Mouse (Mus musculus) lung, embryonic 15.5 days (tissue): ENCODE results near the gene Larp1b. TPM values are rescaled to one million over a fixed set of nuclear protein-coding genes. Genes with fewer than 3 reads are reported as not detected.

Experiments used
- ATAC-seq: fragments of 200-750 bp; cut with Nextera tagmentation; 2 replicates; pipeline ENCODE4 v1.8.0; 2017; ENCODE audit warnings: moderate number of reproducible peaks, borderline replicate concordance; ENCODE audit not compliant: low FRiP score, low TSS enrichment; ENCODE audit errors: extremely low read depth
- H3K27ac ChIP-seq: fragments of 300-500 bp; sonication (generic); 2 replicates; pipeline ENCODE4 v1.5.1; 2015; ENCODE audit warnings: moderate library complexity, mild to moderate bottlenecking, inconsistent platforms
- H3K27me3 ChIP-seq: fragments of 300-500 bp; sonication (generic); 2 replicates; pipeline ENCODE4 v1.6.1; 2015; ENCODE audit warnings: inconsistent platforms
- H3K36me3 ChIP-seq: fragments of 300-500 bp; sonication (generic); 2 replicates; pipeline ENCODE4 v1.6.1; 2015; ENCODE audit warnings: inconsistent platforms
- H3K4me1 ChIP-seq: fragments of 300-500 bp; sonication (generic); 2 replicates; pipeline ENCODE4 v1.6.1; 2015; ENCODE audit warnings: inconsistent platforms
- H3K4me2 ChIP-seq: fragments of 300-500 bp; sonication (generic); 2 replicates; pipeline ENCODE4 v1.6.1; 2015; ENCODE audit warnings: inconsistent platforms, mild to moderate bottlenecking, moderate library complexity
- H3K4me3 ChIP-seq: fragments of 300-500 bp; sonication (generic); 2 replicates; pipeline ENCODE4 v1.5.1; 2015; ENCODE audit warnings: mild to moderate bottlenecking, inconsistent platforms
- H3K9ac ChIP-seq: fragments of 300-500 bp; sonication (generic); 2 replicates; pipeline ENCODE4 v1.6.1; 2015; ENCODE audit warnings: inconsistent platforms
- H3K9me3 ChIP-seq: fragments of 300-500 bp; sonication (generic); 2 replicates; pipeline ENCODE4 v1.6.1; 2016; ENCODE audit warnings: inconsistent platforms
- WGBS: fragments of 180-500 bp; shearing (Covaris S2); methylation state at CpG from one replicate; pipeline ENCODE4 v1.1.7; 2015; 5-methylcytosine and 5-hydroxymethylcytosine counted together
- polyA plus RNA-seq: library from polyadenylated mRNA; unstranded; fragments of >200 nt; fragmentation: Nextera tagmentation; extraction: Ambion mirVana; gene quantifications from 2 replicates; pipeline ENCODE4 v1.2.1, GENCODE M21; 2015

Larp1b gene
- polyA plus RNA-seq, 1 experiment from 2014 or later, result 3.4 TPM

DNA sequence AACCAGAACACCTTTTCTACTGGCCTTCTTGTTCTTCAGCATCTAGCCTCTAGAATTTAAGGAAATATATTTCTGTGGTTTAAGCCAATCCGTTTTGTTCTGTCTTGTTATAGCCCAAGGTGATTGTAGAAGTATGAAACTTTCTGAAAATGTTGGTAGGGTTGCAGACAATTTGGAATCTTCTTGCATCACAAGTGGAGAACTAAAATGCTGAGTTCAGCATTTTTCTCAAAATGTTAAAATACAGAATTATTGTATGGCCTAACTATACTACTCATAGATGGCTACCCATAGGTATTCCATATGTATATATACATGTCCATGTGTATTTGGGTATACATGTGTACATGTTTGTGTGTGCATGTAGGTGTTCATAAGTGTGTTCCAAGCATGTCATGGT, 81.1 kb downstream of the Larp1b start:
- no peaks in the 10 kb centered on the region for H3K9me3 ChIP-seq
- H3K9ac ChIP-seq, result no peak overlapping the region
- no peaks in the 10 kb centered on the region for H3K36me3 ChIP-seq
- H3K4me3 ChIP-seq, result no peak overlapping the region
- H3K27ac ChIP-seq, result no peak overlapping the region
- H3K27me3 ChIP-seq, result no peaks in the 10 kb centered on the region
- no peak overlapping the region for H3K4me2 ChIP-seq
- 84% methylated on average over 1 of the region's 1 CpGs for WGBS
- H3K4me1 ChIP-seq, result no peaks in the 10 kb centered on the region
- no peak for ATAC-seq

- WGBS, result 65% methylated on average over 12 of the region's 12 CpGs
- Histone ChIP-seq H3K4me3 (no peak overlapping the region), H3K9me3 (no peaks in the 10 kb centered on the region), H3K4me1 (no peaks in the 10 kb centered on the region), H3K27me3 (no peaks in the 10 kb centered on the region), H3K9ac (no peak overlapping the region), H3K27ac (no peak overlapping the region), H3K4me2 (no peak overlapping the region), H3K36me3 (no peaks in the 10 kb centered on the region)
- no peak for ATAC-seq
Observed at GRCm38 (mm10) chr3:41031286-41032210, 81.9 kb downstream of the Larp1b start.

GRCm38 (mm10) chr3:41038297-41038916, 88.8 kb downstream of the Larp1b start:
- Histone ChIP-seq H3K36me3 (no peaks in the 10 kb centered on the region), H3K4me2 (no peak overlapping the region), H3K9ac (no peak overlapping the region), H3K27me3 (no peaks in the 10 kb centered on the region), H3K9me3 (no peaks in the 10 kb centered on the region), H3K4me1 (no peaks in the 10 kb centered on the region), H3K4me3 (no peak overlapping the region), H3K27ac (no peak overlapping the region)
- ATAC-seq, result no peak
- 80% methylated on average over 5 of the region's 5 CpGs for WGBS

DNA sequence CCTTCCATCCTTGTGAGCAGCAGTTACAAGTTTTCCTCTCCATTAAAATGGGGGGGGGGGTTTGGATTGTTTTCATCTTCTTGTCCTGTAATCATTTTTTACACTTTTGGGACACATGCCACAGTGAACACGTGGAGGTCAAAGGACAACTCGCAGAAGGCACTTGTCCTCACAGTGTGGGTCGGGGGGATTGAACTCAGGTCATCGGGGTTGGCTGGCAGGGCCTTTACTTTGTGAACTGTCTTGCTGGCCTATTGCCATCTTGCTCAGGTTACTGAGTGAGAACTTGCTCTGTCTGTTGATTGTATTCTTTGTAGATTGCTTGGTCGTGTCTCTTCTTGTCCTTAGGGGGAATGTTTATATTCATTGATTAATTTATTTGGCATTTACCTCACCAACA, 91.6 kb downstream of the Larp1b start:
- ATAC-seq, result no peak
- 46% methylated on average over 5 of the region's 5 CpGs for WGBS

DNA sequence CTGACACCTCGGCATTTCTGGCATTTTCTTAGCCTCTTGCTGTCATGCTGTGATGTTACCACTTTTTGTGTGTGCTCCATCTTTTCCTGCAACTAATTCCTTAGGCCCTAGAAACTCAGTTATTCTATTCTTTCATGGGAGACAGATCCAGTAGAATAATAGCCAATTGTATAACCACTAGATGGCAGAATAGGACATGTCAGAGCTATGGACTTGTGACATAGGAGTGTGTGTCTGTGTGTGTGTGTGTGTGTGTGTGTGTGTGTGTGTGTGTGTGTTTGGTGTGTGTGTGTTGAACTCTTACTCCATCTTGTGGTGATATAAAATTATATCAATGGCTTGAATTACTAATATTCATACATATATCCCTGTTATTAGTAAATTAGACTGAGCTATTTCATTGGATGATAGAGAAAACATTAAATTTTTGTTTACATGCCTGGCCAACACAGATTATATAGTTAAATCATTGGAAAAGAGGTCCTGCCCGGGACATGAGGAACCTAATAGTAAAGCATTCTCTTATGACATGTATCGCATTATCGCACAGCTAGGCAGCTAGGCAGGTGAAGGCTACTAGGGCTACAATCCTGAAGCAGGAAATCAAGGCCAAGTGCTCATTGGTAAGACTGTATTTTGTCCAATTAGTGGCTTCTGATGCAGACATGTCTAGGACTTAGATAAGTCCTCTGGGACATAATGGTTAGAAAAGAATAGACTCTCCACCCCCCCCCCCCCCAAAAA, 92.7 kb downstream of the Larp1b start:
- no peaks in the 10 kb centered on the region for H3K4me1 ChIP-seq
- 76% methylated on average over 4 of the region's 4 CpGs for WGBS
- H3K4me3 ChIP-seq, result no peak overlapping the region
- no peaks in the 10 kb centered on the region for H3K36me3 ChIP-seq
- no peak for ATAC-seq
- no peak overlapping the region for H3K4me2 ChIP-seq
- H3K27ac ChIP-seq, result no peak overlapping the region
- H3K9ac ChIP-seq, result no peak overlapping the region
- no peaks in the 10 kb centered on the region for H3K9me3 ChIP-seq
- H3K27me3 ChIP-seq, result no peaks in the 10 kb centered on the region

More for the DNA sequence above, 91.6 kb downstream of the Larp1b start:
- no peak overlapping the region for H3K4me3 ChIP-seq
- H3K27me3 ChIP-seq, result no peaks in the 10 kb centered on the region
- no peaks in the 10 kb centered on the region for H3K4me1 ChIP-seq
- H3K9me3 ChIP-seq, result no peaks in the 10 kb centered on the region
- H3K36me3 ChIP-seq, result no peaks in the 10 kb centered on the region
- no peak overlapping the region for H3K9ac ChIP-seq
- H3K4me2 ChIP-seq, result no peak overlapping the region
- H3K27ac ChIP-seq, result no peak overlapping the region

DNA sequence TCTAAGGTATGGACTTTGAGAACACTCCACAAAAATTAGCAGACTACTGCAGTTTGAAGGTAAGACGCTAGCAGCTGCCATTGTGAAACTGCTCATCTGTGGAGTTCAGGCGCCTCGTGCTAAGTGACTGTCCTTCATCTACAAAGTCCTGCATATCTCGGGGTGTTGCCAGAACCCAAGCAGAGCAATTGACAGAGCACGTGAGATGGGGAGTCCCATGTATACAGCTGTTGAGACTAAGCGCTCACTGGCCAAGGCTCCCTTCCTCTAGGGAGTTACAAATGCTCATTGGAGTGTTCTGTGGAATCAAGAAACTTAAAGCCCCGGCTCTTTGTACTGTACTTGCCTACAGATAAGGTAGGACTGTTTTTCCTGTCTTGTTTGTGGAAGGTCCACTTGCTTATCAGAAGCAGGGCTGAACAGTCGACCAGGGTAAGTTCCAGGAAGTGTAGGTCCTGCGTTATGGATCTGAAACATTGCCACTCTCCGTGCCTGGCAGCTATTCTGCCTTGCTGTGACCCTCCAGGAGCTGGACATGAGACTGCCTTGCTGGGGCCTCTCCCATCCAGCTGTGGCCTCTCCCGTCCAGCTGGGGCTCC, 94.2 kb downstream of the Larp1b start:
- H3K4me1 ChIP-seq, result no peaks in the 10 kb centered on the region
- no peak for ATAC-seq
- no peak overlapping the region for H3K27ac ChIP-seq
- H3K9ac ChIP-seq, result no peak overlapping the region
- H3K4me3 ChIP-seq, result no peak overlapping the region
- no peaks in the 10 kb centered on the region for H3K9me3 ChIP-seq
- no peaks in the 10 kb centered on the region for H3K27me3 ChIP-seq
- no peak overlapping the region for H3K4me2 ChIP-seq
- 53% methylated on average over 11 of the region's 11 CpGs for WGBS
- H3K36me3 ChIP-seq, result no peaks in the 10 kb centered on the region

GRCm38 (mm10) chr3:41047838-41048237, 98.2 kb downstream of the Larp1b start:
- H3K4me1 ChIP-seq, result no peaks in the 10 kb centered on the region
- ATAC-seq, result no peak
- H3K27me3 ChIP-seq, result no peaks in the 10 kb centered on the region
- H3K27ac ChIP-seq, result no peak overlapping the region
- H3K9me3 ChIP-seq, result no peaks in the 10 kb centered on the region
- H3K36me3 ChIP-seq, result no peaks in the 10 kb centered on the region
- H3K4me3 ChIP-seq, result no peak overlapping the region
- no peak overlapping the region for H3K4me2 ChIP-seq
- 80% methylated on average over 6 of the region's 6 CpGs for WGBS
- no peak overlapping the region for H3K9ac ChIP-seq

- ATAC-seq, result no peak
Observed at GRCm38 (mm10) chr3:41053334-41053733, 103.7 kb downstream of the Larp1b start.

GRCm38 (mm10) chr3:41058395-41058794, 108.8 kb downstream of the Larp1b start:
- 56% methylated on average over 2 of the region's 2 CpGs for WGBS
- no peak overlapping the region for H3K4me2 ChIP-seq
- no peaks in the 10 kb centered on the region for H3K4me1 ChIP-seq
- ATAC-seq, result peak; percentile 64; the same call in 1 of the 2 replicates
- H3K9ac ChIP-seq, result no peak overlapping the region
- no peaks in the 10 kb centered on the region for H3K27me3 ChIP-seq
- H3K9me3 ChIP-seq, result no peaks in the 10 kb centered on the region
- H3K4me3 ChIP-seq, result no peak overlapping the region
- H3K36me3 ChIP-seq, result no peaks in the 10 kb centered on the region
- H3K27ac ChIP-seq, result no peak overlapping the region

More at GRCm38 (mm10) chr3:41053334-41053733, 103.7 kb downstream of the Larp1b start:
- no peaks in the 10 kb centered on the region for H3K9me3 ChIP-seq
- no peak overlapping the region for H3K4me3 ChIP-seq
- H3K36me3 ChIP-seq, result no peaks in the 10 kb centered on the region
- no peaks in the 10 kb centered on the region for H3K27me3 ChIP-seq
- no peaks in the 10 kb centered on the region for H3K4me1 ChIP-seq
- no peak overlapping the region for H3K4me2 ChIP-seq
- H3K27ac ChIP-seq, result no peak overlapping the region
- H3K9ac ChIP-seq, result no peak overlapping the region
- WGBS, result 76% methylated on average over 3 of the region's 3 CpGs

GRCm38 (mm10) chr3:41059249-41059648, 109.6 kb downstream of the Larp1b start:
- no peak overlapping the region for H3K4me3 ChIP-seq
- no peaks in the 10 kb centered on the region for H3K27me3 ChIP-seq
- no peak for ATAC-seq
- no peak overlapping the region for H3K9ac ChIP-seq
- H3K4me1 ChIP-seq, result no peaks in the 10 kb centered on the region
- 83% methylated on average over 3 of the region's 3 CpGs for WGBS
- H3K9me3 ChIP-seq, result no peaks in the 10 kb centered on the region
- H3K36me3 ChIP-seq, result no peaks in the 10 kb centered on the region
- no peak overlapping the region for H3K4me2 ChIP-seq
- no peak overlapping the region for H3K27ac ChIP-seq

GRCm38 (mm10) chr3:41061831-41062565, 112.4 kb downstream of the Larp1b start:
- no peak overlapping the region for H3K4me3 ChIP-seq
- 82% methylated on average over 3 of the region's 3 CpGs for WGBS

More at GRCm38 (mm10) chr3:41061831-41062565, 112.4 kb downstream of the Larp1b start:
- no peak for ATAC-seq
- Histone ChIP-seq H3K9me3 (no peaks in the 10 kb centered on the region), H3K4me1 (no peaks in the 10 kb centered on the region), H3K4me2 (no peak overlapping the region), H3K27me3 (no peaks in the 10 kb centered on the region), H3K36me3 (peaks cover 3% of the 10 kb centered on the region; the same call in 1 of the 2 replicates), H3K9ac (no peak overlapping the region), H3K27ac (no peak overlapping the region)
